Mouse (Mus musculus) forebrain, embryonic 10.5 days (tissue): ENCODE results near the gene Dusp18. TPM values are rescaled to one million over a fixed set of nuclear protein-coding genes. Genes with fewer than 3 reads are reported as not detected.

Experiments
- DNase-seq: peaks from one replicate; pipeline ENCODE4 v3.0.0-alpha.2; 2017; ENCODE audit warnings: low spot score; ENCODE audit errors: extremely low spot score
- H3K27ac ChIP-seq: fragments of 300-500 bp; sonication (generic); 2 replicates; pipeline ENCODE4 v1.5.1; 2016; ENCODE audit warnings: mild to moderate bottlenecking
- H3K27me3 ChIP-seq: fragments of 300-500 bp; sonication (generic); 2 replicates; pipeline ENCODE4 v1.6.1; 2016; ENCODE audit warnings: mild to moderate bottlenecking; ENCODE audit not compliant: poor library complexity, severe bottlenecking
- H3K36me3 ChIP-seq: fragments of 300-500 bp; sonication (generic); replicated peaks from 2 replicates; pipeline ENCODE4 v1.6.1; 2016; ENCODE audit warnings: mild to moderate bottlenecking, moderate library complexity
- H3K4me1 ChIP-seq: fragments of 300-500 bp; sonication (generic); 2 replicates; pipeline ENCODE4 v1.6.1; 2016
- H3K4me3 ChIP-seq: fragments of 300-500 bp; sonication (generic); 2 replicates; pipeline ENCODE4 v1.5.1; 2016; ENCODE audit warnings: mild to moderate bottlenecking, moderate library complexity
- H3K9me3 ChIP-seq: fragments of 300-500 bp; sonication (generic); 2 replicates; pipeline ENCODE4 v1.6.1; 2016; ENCODE audit warnings: mild to moderate bottlenecking, moderate library complexity
- WGBS: fragments of 180-500 bp; shearing (Covaris S2); methylation state at CpG from one replicate; pipeline ENCODE4 v1.1.7; 2016; 5-methylcytosine and 5-hydroxymethylcytosine counted together
- polyA plus RNA-seq: library from polyadenylated mRNA; unstranded; fragments of >200 nt; fragmentation: Nextera tagmentation; extraction: Ambion mirVana; gene quantifications from 2 replicates; pipeline ENCODE4 v1.2.1, GENCODE M21; 2016

Gene Dusp18
- polyA plus RNA-seq, 1 experiment from 2014 or later: 19.6 TPM

DNA sequence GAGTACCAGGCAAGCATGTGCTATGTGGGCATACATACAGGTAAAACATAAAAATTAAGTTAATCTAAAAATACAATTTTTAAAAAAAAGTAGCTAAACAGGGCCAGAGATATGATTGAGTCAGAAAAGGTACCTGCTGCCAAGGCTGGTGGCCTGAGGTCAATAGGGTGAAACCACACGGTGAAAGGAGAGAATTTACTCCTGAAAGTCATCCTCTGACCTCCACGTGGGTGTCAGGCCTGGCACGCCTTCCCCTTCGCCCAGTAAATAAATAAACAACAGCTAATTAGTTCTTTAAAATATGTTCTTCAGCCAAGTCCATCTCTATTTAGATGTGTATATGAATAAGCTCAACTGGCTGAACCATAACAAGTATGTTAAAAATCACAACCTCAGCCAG is 34.7 kb upstream of the Dusp18 start:
- 83% methylated on average over 4 of the region's 4 CpGs for whole genome bisulfite sequencing
- Histone ChIP-seq H3K36me3 (no peaks in the 10 kb centered on the region), H3K4me3 (no peak overlapping the region), H3K27ac (no peak overlapping the region), H3K9me3 (no peaks in the 10 kb centered on the region), H3K4me1 (peaks cover 15% of the 10 kb centered on the region), H3K27me3 (peaks cover 38% of the 10 kb centered on the region)
- no peak for DNase-seq

DNA sequence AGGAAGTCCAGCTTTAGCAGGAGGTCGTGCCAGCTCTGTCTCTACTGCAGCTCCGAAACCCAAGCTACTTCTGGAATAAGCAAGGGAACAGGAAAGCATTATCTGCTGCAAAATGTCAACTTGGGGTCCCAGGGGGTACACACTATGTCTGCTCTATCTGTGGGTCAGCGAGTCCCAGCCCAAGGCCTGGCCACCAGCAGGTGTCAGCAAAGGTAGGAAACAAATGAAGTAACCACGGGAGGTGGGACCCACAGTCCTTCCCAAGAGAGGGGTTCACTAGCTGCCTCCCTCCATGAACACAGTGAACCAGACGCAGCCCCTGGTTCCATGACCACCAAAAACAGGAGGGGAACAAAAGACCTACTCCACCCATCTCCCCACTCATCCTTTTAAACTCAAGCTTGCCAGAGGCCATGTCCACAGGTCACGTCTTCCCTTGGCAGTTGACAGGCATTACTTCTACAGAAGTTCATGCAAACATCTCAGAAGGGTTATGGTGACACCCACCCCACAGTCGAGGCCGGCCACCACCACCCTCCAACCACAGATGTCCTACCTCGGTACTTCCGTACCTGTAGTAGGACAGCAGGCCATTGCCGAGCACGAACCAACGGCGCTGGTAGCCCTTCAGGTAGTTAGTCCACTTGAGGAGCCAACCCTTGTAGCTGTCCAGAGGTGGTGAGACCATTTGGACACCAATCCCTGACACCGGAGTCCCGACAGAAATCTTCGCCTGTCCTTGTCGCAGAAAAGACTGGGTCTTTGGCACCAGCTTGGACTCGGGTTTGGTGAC is 32.2 kb upstream of the Dusp18 start:
- Histone ChIP-seq H3K4me1 (peaks cover 15% of the 10 kb centered on the region), H3K4me3 (peak overlapping the region; percentile 62), H3K27me3 (peaks cover 54% of the 10 kb centered on the region), H3K36me3 (no peaks in the 10 kb centered on the region), H3K27ac (no peak overlapping the region), H3K9me3 (no peaks in the 10 kb centered on the region)
- 74% methylated on average over 19 of the region's 19 CpGs for WGBS
- no peak for DNase-seq

DNA sequence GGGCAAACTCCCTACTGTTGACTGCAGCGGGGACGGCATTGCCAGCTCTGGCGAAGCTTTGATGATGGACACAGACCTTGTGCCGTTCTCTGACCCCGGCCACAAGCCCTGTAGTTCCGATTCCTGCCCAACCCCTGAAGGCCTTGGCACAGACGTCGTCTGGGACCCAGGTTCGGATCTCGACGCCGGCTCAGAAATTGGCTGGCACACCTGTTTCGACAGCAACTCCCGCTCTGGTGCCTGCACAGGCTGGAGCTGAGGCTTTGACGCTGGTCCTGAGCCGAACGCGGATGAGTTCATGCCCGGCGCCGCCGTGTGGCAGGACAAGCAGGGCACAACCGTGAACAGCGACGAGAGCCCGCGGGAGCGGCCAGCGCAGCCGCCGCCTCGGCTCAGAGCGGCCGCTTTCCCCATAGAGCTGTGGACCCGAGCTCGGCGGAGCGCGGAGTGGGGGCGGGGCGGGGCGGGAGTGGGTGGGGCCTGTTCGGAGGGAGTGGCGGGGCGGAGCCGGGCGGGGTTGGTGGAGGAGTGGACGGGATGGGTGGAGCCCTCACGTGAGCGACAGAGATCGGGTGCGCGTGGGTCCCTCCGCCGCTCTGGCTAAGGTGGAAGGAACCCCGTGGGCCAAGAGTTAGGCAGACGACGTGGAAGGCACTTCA is 31.5 kb upstream of the Dusp18 start, which contains the start of gene Osbp2:
Gene Osbp2, minus strand, starts transcription at position 450 of the 659 bp plus-strand sequence.
- peaks cover 54% of the 10 kb centered on the region for H3K27me3 ChIP-seq
- H3K9me3 ChIP-seq: no peaks in the 10 kb centered on the region
- peak; percentile 86 for DNase-seq
- WGBS: 4% methylated on average over 56 of the region's 58 CpGs
- peaks cover 15% of the 10 kb centered on the region for H3K4me1 ChIP-seq
- no peaks in the 10 kb centered on the region for H3K36me3 ChIP-seq
- H3K4me3 ChIP-seq: peak within 1 kb of the TSS; percentile 62
- peak within 1 kb of the TSS; percentile 77 for H3K27ac ChIP-seq

DNA sequence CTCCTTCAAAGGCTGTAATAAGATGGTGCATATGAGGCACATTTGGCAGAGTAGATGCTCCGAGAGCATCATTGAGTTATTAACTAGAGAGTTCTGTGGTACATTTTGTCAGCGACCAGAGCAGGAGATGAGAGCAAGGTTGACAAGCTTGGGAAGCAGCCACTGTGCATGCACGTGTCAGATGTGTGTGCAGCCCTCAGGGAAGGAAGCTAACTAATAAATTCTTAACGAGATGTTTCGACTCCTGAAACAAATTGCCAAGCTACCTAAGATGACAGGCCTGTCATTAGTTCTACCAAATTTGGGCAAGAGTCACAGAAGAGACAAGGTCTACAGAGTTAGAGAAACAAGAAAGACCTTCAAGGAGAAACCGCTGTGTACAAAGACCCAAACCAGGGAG is 30.7 kb upstream of the Dusp18 start:
- peak overlapping the region; percentile 62 for H3K4me3 ChIP-seq
- no peaks in the 10 kb centered on the region for H3K36me3 ChIP-seq
- H3K27ac ChIP-seq: peak overlapping the region; percentile 77; the same call in 1 of the 2 replicates
- peaks cover 54% of the 10 kb centered on the region for H3K27me3 ChIP-seq
- peaks cover 15% of the 10 kb centered on the region for H3K4me1 ChIP-seq
- DNase-seq: no peak
- H3K9me3 ChIP-seq: no peaks in the 10 kb centered on the region
- WGBS: 41% methylated on average over 6 of the region's 6 CpGs

DNA sequence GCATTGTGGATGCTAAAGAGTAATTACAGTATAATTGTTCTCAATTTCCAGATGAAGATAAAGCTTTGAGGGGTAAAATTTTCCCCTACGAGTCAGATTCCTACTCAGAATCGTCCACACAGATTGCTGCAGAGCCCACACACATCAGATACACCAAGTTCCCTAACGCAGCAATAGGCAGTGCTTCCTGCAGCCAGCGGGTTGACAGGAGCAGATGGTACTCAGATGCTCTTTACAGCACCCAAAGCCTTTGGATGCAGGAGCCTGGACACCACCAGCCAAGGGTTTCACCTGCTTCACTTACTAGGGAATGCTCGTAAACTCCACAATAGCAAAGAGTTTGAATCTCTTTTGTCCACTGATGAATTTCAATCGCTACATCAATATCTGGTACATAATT is 18.6 kb upstream of the Dusp18 start:
- Histone ChIP-seq H3K4me3 (no peak overlapping the region), H3K27me3 (no peaks in the 10 kb centered on the region), H3K4me1 (no peaks in the 10 kb centered on the region), H3K27ac (no peak overlapping the region), H3K36me3 (no peaks in the 10 kb centered on the region), H3K9me3 (no peaks in the 10 kb centered on the region)
- WGBS: 89% methylated on average over 6 of the region's 6 CpGs
- DNase-seq: no peak

DNA sequence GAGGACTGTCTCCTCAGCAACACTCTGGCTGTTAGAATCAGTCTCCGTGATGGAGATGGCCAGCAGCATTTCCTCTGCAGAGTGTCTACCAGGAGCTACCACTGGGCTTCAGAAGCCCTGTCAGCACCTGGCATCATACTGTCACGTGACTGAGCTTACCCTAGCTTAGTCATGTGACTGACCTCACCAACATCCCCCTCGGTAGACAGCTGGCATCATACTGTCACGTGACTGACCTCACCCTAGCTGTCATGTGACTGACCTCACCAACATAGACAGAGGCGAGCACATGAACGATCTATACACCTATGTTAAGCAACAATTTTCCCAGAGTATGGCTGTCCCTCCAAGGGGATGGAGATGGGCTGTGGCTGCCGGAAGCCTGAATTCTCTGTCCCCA is 16.4 kb upstream of the Dusp18 start:
- 81% methylated on average over 7 of the region's 7 CpGs for WGBS
- Histone ChIP-seq H3K4me3 (no peak overlapping the region), H3K27me3 (no peaks in the 10 kb centered on the region), H3K27ac (no peak overlapping the region), H3K9me3 (no peaks in the 10 kb centered on the region), H3K4me1 (0 out of 2 replicates have a peak, but pooled peaks cover 4% of the 10 kb centered on the region), H3K36me3 (no peaks in the 10 kb centered on the region)
- no peak for DNase-seq

DNA sequence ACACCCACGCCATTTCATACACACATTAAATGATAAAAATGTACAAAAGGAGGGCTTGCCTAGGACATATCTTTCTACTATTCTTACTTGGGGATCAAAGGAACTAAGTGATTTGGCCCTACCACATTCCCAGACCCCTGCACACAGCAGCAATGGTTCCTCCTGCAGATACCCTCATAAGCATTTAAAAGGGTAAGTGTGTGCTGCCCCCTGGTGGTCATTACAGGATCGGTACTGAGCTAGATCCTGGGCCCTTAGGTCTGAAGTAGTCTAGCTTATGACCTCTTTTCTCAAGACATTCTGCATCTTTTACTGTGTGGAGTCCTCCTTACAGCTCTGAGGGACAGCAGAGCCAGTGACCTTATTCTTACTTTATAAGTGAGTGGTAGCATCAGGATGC is 15.2 kb upstream of the Dusp18 start:
- Histone ChIP-seq H3K4me3 (no peak overlapping the region), H3K9me3 (no peaks in the 10 kb centered on the region), H3K4me1 (peaks cover 6% of the 10 kb centered on the region; the same call in 1 of the 2 replicates), H3K36me3 (no peaks in the 10 kb centered on the region), H3K27ac (no peak overlapping the region), H3K27me3 (no peaks in the 10 kb centered on the region)
- 35% methylated on average over 2 of the region's 2 CpGs for WGBS
- DNase-seq: peak; percentile 59

DNA sequence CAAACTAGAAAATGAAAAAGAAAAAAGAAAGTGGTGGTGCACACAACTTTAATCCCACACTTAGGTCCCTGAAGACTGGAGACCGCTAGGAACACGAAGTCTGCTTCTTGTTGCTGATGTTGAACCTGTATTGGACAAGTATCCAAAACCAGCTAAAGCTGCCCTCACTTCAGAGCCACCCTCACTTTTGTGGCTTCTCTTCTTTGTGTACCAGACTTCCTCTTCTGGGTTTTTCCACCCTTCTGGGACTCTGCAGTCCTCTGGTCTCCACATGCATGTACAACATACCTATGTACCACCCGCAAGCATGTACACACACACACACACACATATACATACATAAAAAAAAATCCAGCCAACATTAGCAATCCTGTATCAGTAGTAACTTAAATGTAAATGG is 11.3 kb upstream of the Dusp18 start:
- Histone ChIP-seq H3K36me3 (no peaks in the 10 kb centered on the region), H3K27ac (no peak overlapping the region), H3K27me3 (no peaks in the 10 kb centered on the region), H3K9me3 (no peaks in the 10 kb centered on the region), H3K4me3 (no peak overlapping the region), H3K4me1 (peaks cover 14% of the 10 kb centered on the region)
- WGBS: 89% methylated on average over 3 of the region's 3 CpGs
- no peak for DNase-seq

DNA sequence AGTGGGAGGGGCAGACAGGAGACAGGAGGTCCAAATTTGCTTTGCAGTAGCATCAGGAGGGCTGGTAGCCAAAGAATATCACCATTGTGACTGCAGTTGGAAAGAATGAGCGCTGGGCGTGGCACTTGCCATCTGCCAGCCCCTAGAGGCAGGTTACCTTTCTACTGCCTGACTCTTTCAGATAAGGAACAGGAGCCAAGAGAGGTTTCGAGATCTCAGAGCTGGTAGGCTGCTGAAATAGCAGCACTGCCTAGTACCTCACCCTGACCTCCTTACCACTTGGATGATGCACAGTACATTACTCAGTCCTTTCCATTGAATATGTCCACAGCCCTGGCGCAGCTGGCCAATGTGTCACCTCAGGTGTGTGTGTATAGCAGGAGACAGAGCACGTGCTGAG is 7.7 kb upstream of the Dusp18 start:
- WGBS: 81% methylated on average over 5 of the region's 5 CpGs

DNA sequence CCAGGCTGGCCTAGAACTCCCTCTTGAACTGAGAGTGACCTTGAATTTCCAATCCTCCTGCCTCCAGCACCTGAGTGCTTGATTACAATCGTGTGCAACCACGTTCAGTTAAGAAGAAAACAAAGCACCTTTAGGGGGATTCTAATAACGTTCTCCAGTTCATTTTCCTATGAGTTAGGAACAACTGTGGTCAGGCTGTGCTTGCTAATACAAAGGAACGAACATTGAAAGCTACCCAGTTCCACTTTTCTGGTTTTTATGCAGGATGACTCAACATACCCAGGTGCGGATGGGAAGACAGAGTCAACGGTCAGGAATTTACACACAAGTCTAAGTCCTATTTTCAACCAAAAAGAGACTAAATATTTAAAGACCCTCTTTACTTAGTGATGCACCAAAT is 1.1 kb upstream of the Dusp18 start:
- Histone ChIP-seq H3K4me3 (peak overlapping the region; percentile 65), H3K36me3 (peaks cover 25% of the 10 kb centered on the region), H3K4me1 (peaks cover 23% of the 10 kb centered on the region), H3K27ac (peak overlapping the region; percentile 94; the same call in 1 of the 2 replicates), H3K27me3 (no peaks in the 10 kb centered on the region), H3K9me3 (no peaks in the 10 kb centered on the region)
- 82% methylated on average over 6 of the region's 6 CpGs for WGBS
- no peak for DNase-seq

More for the DNA sequence above, 7.7 kb upstream of the Dusp18 start:
- H3K36me3 ChIP-seq: no peaks in the 10 kb centered on the region
- H3K4me1 ChIP-seq: peaks cover 14% of the 10 kb centered on the region
- H3K27me3 ChIP-seq: no peaks in the 10 kb centered on the region
- no peak for DNase-seq
- no peak overlapping the region for H3K4me3 ChIP-seq
- H3K9me3 ChIP-seq: no peaks in the 10 kb centered on the region
- no peak overlapping the region for H3K27ac ChIP-seq

DNA sequence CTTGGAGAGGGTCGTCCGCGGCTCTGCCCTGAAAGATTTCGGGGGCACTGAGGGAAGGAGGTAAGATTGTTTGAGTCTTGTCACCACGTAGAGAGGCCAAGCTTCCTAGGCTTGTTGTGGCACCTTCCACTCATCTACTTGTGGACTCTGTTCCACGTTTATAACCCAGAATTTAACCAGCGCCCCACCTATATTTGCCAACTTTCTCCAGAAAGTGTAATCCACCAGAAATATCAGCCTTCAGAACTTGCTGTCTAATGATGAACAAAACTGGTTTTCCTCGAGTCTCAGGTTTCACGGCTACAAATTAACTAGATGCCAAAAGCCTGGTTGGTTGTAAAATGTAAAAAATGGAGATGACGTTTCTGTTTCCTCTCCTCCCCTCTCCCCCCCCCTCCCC is 418 bp downstream of the Dusp18 start:
- DNase-seq: no peak
- WGBS: 8% methylated on average over 10 of the region's 10 CpGs

DNA sequence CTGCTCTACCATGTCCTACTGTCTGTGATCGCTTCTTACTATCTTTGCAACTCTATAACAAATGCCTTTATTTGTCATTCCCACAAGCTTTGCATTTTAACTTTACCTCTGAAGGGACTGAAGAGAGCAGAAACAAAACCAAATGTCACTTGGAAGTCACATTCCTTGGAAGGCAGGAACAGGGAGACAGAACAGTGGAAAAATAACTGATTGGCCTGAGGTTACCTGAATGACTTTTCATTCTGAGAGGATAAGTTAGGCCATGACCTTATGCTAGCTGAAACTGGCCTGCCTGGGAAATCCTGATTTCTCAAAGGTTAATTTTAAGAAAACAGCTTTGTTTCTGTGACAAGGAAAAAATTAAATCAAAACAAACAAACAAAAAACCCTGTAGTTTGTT is 893 bp downstream of the Dusp18 start:
- H3K27ac ChIP-seq: peak overlapping the region; percentile 94
- WGBS: 94% methylated on average over 1 of the region's 1 CpGs
- no peaks in the 10 kb centered on the region for H3K27me3 ChIP-seq
- peak overlapping the region; percentile 65 for H3K4me3 ChIP-seq
- H3K4me1 ChIP-seq: peaks cover 23% of the 10 kb centered on the region
- no peak for DNase-seq
- no peaks in the 10 kb centered on the region for H3K9me3 ChIP-seq
- H3K36me3 ChIP-seq: peaks cover 34% of the 10 kb centered on the region

More for the DNA sequence above, 418 bp downstream of the Dusp18 start:
- Histone ChIP-seq H3K9me3 (no peaks in the 10 kb centered on the region), H3K4me3 (peak overlapping the region; percentile 65), H3K4me1 (peaks cover 23% of the 10 kb centered on the region), H3K36me3 (peaks cover 34% of the 10 kb centered on the region), H3K27me3 (no peaks in the 10 kb centered on the region), H3K27ac (peak overlapping the region; percentile 94)

DNA sequence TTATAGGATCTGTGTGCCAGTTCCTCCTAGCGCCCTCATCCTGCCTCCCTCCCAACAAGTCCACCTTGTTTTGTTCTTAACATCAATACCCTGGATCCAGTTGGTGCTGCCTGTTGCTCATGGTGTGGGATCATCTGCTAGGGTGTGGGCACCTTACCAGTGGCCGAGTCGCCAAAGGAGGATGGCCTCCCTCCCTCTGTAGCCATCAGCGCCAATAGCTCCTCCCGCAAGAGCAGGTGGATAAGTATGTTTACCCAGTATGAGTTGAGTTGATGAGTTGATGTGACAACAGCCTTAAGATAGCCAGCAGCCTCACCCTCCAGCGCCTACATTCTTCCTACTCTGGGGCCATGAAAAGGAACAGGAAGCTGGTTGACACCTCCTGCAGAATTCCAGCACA is 5.3 kb downstream of the Dusp18 start:
- no peak overlapping the region for H3K27ac ChIP-seq
- H3K9me3 ChIP-seq: no peaks in the 10 kb centered on the region
- H3K27me3 ChIP-seq: no peaks in the 10 kb centered on the region
- H3K36me3 ChIP-seq: peaks cover 41% of the 10 kb centered on the region
- H3K4me1 ChIP-seq: peaks cover 14% of the 10 kb centered on the region
- H3K4me3 ChIP-seq: no peak overlapping the region
- no peak for DNase-seq
- 89% methylated on average over 6 of the region's 6 CpGs for WGBS
